Mouse (Mus musculus) midbrain, embryonic 10.5 days (tissue): Measurements from ENCODE around the gene Pramef20. TPM values are rescaled to one million over a fixed set of nuclear protein-coding genes. Genes with fewer than 3 reads are reported as not detected.

Experiments
- polyA plus RNA-seq: library from polyadenylated mRNA; unstranded; fragments of >200 nt; fragmentation: Nextera tagmentation; extraction: Ambion mirVana; gene quantifications from 2 replicates; pipeline ENCODE4 v1.2.1, GENCODE M21; 2016

Gene Pramef20
- polyA plus RNA-seq, 1 experiment from 2014 or later: not detected

Other genes starting within 250 kb of the Pramef20 start
- not detected in 2 replicates for gene Oog3, start 215.3 kb downstream of the Pramef20 start, polyA plus RNA-seq
- gene Oog2, start 187.2 kb downstream of the Pramef20 start, polyA plus RNA-seq: not detected in 2 replicates
- gene C87977, start 164.6 kb downstream of the Pramef20 start, polyA plus RNA-seq: not detected in 2 replicates
- not detected in 2 replicates for gene Pramel5, start 97.4 kb downstream of the Pramef20 start, polyA plus RNA-seq
- gene Gm13128, start 47.7 kb downstream of the Pramef20 start, polyA plus RNA-seq: not detected in 2 replicates
- not detected in 2 replicates for gene Gm13119, start 20.0 kb downstream of the Pramef20 start, polyA plus RNA-seq
- gene Pramef12, start 30.5 kb upstream of the Pramef20 start, polyA plus RNA-seq: not detected in 2 replicates
- not detected in 2 replicates for gene 1700012P22Rik, start 60.8 kb upstream of the Pramef20 start, polyA plus RNA-seq
- gene Gm9944, start 75.4 kb upstream of the Pramef20 start, polyA plus RNA-seq: not detected in 2 replicates
- gene Aadacl3, start 85.8 kb upstream of the Pramef20 start, polyA plus RNA-seq: not detected in 2 replicates
- gene 9430007A20Rik, start 141.9 kb upstream of the Pramef20 start, polyA plus RNA-seq: not detected in 2 replicates
- not detected in 2 replicates for gene Gm13124, start 187.2 kb upstream of the Pramef20 start, polyA plus RNA-seq
- not detected in 2 replicates for gene Aadacl4, start 235.8 kb upstream of the Pramef20 start, polyA plus RNA-seq